Mouse (Mus musculus) heart, postnatal 0 days (tissue): Measurements from ENCODE around the gene Olfr656. TPM values are rescaled to one million over a fixed set of nuclear protein-coding genes. Genes with fewer than 3 reads are reported as not detected.

Experiments
- ATAC-seq: fragments of 200-750 bp; cut with Nextera tagmentation; 2 replicates; pipeline ENCODE4 v1.8.0; 2017; ENCODE audit warnings: low read depth, moderate number of reproducible peaks, moderate library complexity; ENCODE audit not compliant: insufficient read depth
- DNase-seq: peaks from one replicate; pipeline ENCODE4 v3.0.0-alpha.2; 2016; ENCODE audit warnings: low spot score
- H3K27ac ChIP-seq: fragments of 300-500 bp; sonication (generic); 2 replicates; pipeline ENCODE4 v1.5.1; 2014; ENCODE audit warnings: low read depth, mild to moderate bottlenecking
- H3K27me3 ChIP-seq: fragments of 300-500 bp; sonication (generic); 2 replicates; pipeline ENCODE4 v1.6.1; 2014; ENCODE audit warnings: low read length, mixed read lengths; ENCODE audit not compliant: control insufficient read depth, insufficient read depth
- H3K36me3 ChIP-seq: fragments of 300-500 bp; sonication (generic); replicated peaks from 2 replicates; pipeline ENCODE4 v1.6.1; 2014; ENCODE audit warnings: low read length, mixed read lengths; ENCODE audit not compliant: control insufficient read depth, insufficient read depth
- H3K4me1 ChIP-seq: fragments of 300-500 bp; sonication (generic); 2 replicates; pipeline ENCODE4 v1.6.1; 2014; ENCODE audit warnings: antibody characterized with exemption; ENCODE audit not compliant: control insufficient read depth, insufficient read depth
- H3K4me2 ChIP-seq: fragments of 300-500 bp; sonication (generic); 2 replicates; pipeline ENCODE4 v1.6.1; 2014; ENCODE audit warnings: low read depth, mild to moderate bottlenecking, low read length, moderate library complexity
- H3K4me3 ChIP-seq: fragments of 300-500 bp; sonication (generic); 2 replicates; pipeline ENCODE4 v1.5.1; 2014; ENCODE audit warnings: low read depth, low read length
- H3K9ac ChIP-seq: fragments of 300-500 bp; sonication (generic); replicated peaks from 2 replicates; pipeline ENCODE4 v1.6.1; 2014; ENCODE audit warnings: low read depth, low read length, mixed read lengths
- H3K9me3 ChIP-seq: fragments of 300-500 bp; sonication (generic); replicated peaks from 2 replicates; pipeline ENCODE4 v1.6.1; 2016; ENCODE audit warnings: low read length; ENCODE audit not compliant: control insufficient read depth
- CTCF ChIP-seq: IDR thresholded peaks from 2 replicates; pipeline ENCODE4 v1.5.1; 2016; ENCODE audit warnings: antibody characterized with exemption, control low read depth, low read depth
- EP300 ChIP-seq: IDR thresholded peaks from 2 replicates; pipeline ENCODE4 v1.6.1; 2016; ENCODE audit warnings: antibody characterized with exemption, low read depth
- WGBS: fragments of 180-500 bp; shearing (Covaris S2); extraction: QIAGEN DNeasy Blood & Tissue Kit; methylation state at CpG from one replicate; pipeline ENCODE4 v1.1.7; 2014; 5-methylcytosine and 5-hydroxymethylcytosine counted together
- polyA plus RNA-seq: library from polyadenylated mRNA; unstranded; fragments of >200 nt; fragmentation: Nextera tagmentation; extraction: Ambion mirVana; gene quantifications from 2 replicates; pipeline ENCODE4 v1.2.1, GENCODE M21; 2015
- total RNA-seq: library from RNA; depleted of rRNA; stranded (reverse); fragments of >200 nt; gene quantifications from 2 replicates; pipeline ENCODE4 v1.2.3, GENCODE M21; 2014; ENCODE audit warnings: low replicate concordance; rRNA removed

Gene Olfr656
- total and polyA plus RNA-seq, 2 experiments from 2014 or later = not detected

DNA sequence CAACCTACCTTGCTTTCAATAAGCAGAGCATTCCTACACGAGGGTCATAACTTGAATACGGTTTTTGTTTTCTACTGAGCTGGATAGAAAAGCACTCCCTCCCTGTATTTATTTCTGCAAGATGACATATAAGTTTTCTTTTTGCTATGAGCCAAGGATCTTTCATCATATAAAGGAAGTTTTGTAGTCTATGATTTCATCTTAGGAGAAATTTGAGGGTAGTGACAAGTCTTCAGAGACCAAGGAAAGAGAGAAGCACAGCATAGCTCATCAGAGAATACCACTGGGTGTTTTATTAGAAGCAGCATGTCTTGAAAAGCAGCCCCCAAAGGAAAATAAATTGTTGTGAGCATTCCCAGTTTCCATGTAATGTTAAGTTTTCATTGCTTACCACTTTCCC lies 12.1 kb upstream of the Olfr656 start, which contains the start of gene Olfr655:
Gene Olfr655 (minus strand): TSS at position 101 of the 400 bp plus-strand sequence.
- Histone ChIP-seq H3K36me3 (no peaks in the 10 kb centered on the region), H3K4me2 (no peak within 1 kb of the TSS), H3K27me3 (no peaks in the 10 kb centered on the region), H3K4me3 (no peak within 1 kb of the TSS), H3K9ac (no peak within 1 kb of the TSS), H3K9me3 (no peaks in the 10 kb centered on the region), H3K4me1 (no peaks in the 10 kb centered on the region), H3K27ac (no peak within 1 kb of the TSS)
- no peak for DNase-seq
- no peak for TF ChIP-seq CTCF
- no peak for TF ChIP-seq EP300
- no peak for ATAC-seq
- 65% methylated on average over 2 of the region's 2 CpGs for WGBS

DNA sequence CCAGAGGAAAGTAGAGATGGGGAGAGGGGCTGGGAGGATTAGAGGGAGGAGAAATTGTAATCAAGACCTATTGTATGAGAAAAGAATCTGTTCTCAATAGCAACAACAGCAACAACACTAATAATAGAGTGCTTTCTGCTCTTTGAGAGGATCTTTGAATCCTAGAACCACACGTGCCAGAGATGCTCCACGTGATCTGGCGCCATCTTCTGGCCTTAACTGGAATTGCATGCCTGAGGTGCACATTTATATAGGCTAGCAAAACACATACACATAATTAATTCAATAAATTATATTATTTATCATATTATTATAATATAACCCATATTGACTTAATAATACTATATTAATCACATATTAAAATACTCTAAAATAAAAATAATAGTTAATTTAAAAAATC lies 10.6 kb upstream of the Olfr656 start:
- WGBS = 3% methylated on average over 3 of the region's 3 CpGs
- no peaks in the 10 kb centered on the region for H3K27me3 ChIP-seq
- TF ChIP-seq CTCF (peak; percentile 63), EP300 (no peak)
- no peaks in the 10 kb centered on the region for H3K9me3 ChIP-seq
- no peak overlapping the region for H3K9ac ChIP-seq
- DNase-seq (no peak), ATAC-seq (no peak)
- H3K4me2 ChIP-seq = no peak overlapping the region
- H3K4me3 ChIP-seq = no peak overlapping the region
- H3K36me3 ChIP-seq = no peaks in the 10 kb centered on the region
- H3K27ac ChIP-seq = no peak overlapping the region
- H3K4me1 ChIP-seq = no peaks in the 10 kb centered on the region

DNA sequence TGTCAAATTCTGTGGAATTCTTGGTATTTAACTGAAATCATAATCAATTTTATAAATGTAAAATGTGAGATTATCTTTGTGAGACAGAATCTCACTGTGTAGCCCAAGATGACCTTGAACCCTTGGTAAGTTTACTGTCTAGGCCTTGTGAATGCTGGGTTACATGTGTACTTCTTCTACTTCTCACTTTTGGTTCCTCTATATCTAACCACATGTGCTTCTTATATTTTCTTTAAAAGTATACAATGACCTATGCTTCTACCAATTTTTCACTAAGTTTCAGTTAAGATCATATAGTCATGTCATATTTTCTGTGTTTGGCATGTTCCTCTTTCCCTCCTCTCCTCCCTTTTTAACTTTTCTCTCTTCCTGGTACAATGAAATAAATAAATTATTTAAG lies 9.0 kb upstream of the Olfr656 start:
- TF ChIP-seq CTCF (no peak), EP300 (no peak)
- Histone ChIP-seq H3K4me2 (no peak overlapping the region), H3K27me3 (no peaks in the 10 kb centered on the region), H3K9ac (no peak overlapping the region), H3K4me3 (no peak overlapping the region), H3K9me3 (no peaks in the 10 kb centered on the region), H3K4me1 (no peaks in the 10 kb centered on the region), H3K27ac (no peak overlapping the region), H3K36me3 (no peaks in the 10 kb centered on the region)
- DNase-seq (no peak), ATAC-seq (no peak)

DNA sequence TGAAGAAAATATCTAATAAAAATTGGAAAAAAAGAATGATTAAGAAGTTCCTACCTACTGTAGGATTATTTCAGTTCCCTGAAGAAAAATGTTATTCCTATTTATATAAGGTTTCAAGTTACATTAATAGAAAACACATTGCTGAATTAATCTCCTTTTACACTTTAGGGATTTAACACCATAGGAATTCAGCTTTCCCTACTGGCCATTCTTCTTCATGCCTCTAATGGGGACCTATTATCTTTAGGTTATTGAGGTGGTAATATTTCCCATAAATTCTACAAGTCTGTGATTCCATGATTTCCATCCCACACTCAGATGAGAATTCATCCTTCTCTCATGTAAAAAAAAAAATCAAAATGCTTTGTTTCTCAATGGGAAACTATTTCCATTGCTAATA lies 10.7 kb downstream of the Olfr656 start, which contains the start of gene Olfr657:
Gene Olfr657 (plus strand): TSS at position 301 of the 400 bp plus-strand sequence.
- no peaks in the 10 kb centered on the region for H3K36me3 ChIP-seq
- no peak within 1 kb of the TSS for H3K4me3 ChIP-seq
- H3K9ac ChIP-seq = no peak within 1 kb of the TSS
- no peaks in the 10 kb centered on the region for H3K9me3 ChIP-seq
- no peaks in the 10 kb centered on the region for H3K27me3 ChIP-seq
- no peak for TF ChIP-seq EP300
- no peak within 1 kb of the TSS for H3K27ac ChIP-seq
- DNase-seq (no peak), ATAC-seq (no peak)
- no peaks in the 10 kb centered on the region for H3K4me1 ChIP-seq
- no peak within 1 kb of the TSS for H3K4me2 ChIP-seq

DNA sequence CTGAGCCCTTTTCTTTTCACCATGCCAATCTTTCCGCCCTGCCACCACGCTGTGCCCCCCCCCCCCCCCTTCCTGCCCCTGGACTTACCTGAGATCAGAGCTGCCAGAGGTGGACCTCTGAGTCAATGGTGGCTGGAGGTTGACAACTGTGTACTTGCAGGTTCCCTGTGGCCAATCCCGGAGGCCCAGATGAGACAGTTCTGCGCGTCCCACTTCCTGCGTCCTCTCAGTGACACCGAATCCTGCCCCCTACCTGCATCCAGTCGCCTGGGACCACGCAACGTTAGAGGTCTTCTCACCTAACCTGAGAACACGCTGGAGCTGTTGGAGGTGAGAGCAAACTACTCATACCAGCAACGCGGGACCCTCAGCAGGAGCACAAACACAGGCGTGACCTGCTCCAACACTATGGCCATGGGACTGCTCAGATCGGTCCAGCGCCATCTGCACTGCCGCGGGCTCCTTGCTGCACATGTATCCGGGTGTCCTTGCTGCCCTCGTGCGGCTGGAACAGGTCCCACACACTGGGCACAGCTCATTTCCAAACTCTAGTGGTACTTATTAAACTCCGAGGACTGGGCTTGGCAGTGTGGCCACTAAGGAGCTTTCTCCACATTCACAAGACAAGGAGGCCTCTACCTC lies 33.2 kb downstream of the Olfr656 start, which contains the start of gene Olfr658:
Gene Olfr658 (minus strand): TSS at position 465 of the 642 bp plus-strand sequence.
- no peak within 1 kb of the TSS for H3K4me2 ChIP-seq
- H3K36me3 ChIP-seq = no peaks in the 10 kb centered on the region
- TF ChIP-seq EP300 (no peak), CTCF (peak; percentile 48)
- no peak within 1 kb of the TSS for H3K27ac ChIP-seq
- WGBS = 27% methylated on average over 21 of the region's 22 CpGs
- H3K4me1 ChIP-seq = no peaks in the 10 kb centered on the region
- H3K4me3 ChIP-seq = no peak within 1 kb of the TSS
- H3K9ac ChIP-seq = no peak within 1 kb of the TSS
- no peaks in the 10 kb centered on the region for H3K27me3 ChIP-seq
- DNase-seq = no peak
- H3K9me3 ChIP-seq = no peaks in the 10 kb centered on the region
- ATAC-seq = no peak

DNA sequence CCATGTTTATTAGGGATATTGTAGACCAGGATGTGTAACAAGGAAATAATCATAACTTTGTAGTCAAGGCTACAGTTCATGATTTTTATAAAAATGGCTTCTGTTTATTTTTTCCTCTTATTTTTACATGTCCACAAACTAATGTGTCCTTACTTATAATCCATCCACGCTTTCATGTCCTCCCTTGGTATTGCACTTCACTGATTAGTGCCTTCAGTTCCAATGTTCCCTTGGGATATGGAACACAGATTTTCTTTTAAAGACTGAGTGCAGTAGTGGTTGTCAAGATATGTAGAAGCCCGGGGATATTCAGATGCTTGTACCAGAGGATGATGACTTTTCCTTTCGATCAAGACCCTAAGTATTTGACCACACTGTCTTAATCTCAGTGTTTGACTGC lies 52.7 kb downstream of the Olfr656 start, which contains the start of gene Olfr659:
Gene Olfr659 (plus strand): TSS at position 301 of the 400 bp plus-strand sequence.
- Histone ChIP-seq H3K4me3 (no peak within 1 kb of the TSS), H3K36me3 (no peaks in the 10 kb centered on the region), H3K9me3 (0 out of 2 replicates have a peak, but pooled peaks cover 3% of the 10 kb centered on the region), H3K4me2 (no peak within 1 kb of the TSS), H3K9ac (no peak within 1 kb of the TSS), H3K27me3 (no peaks in the 10 kb centered on the region), H3K27ac (no peak within 1 kb of the TSS), H3K4me1 (no peaks in the 10 kb centered on the region)
- 63% methylated on average over 3 of the region's 3 CpGs for WGBS
- TF ChIP-seq CTCF = no peak
- no peak for TF ChIP-seq EP300
- DNase-seq (no peak), ATAC-seq (no peak)

Other genes starting within 250 kb of the Olfr656 start
- not detected in 2 replicates for gene Trim30b, start 244.1 kb upstream of the Olfr656 start, total RNA-seq
- 0.16 and 0.18 TPM in 2 replicates for gene Trim30b, start 244.1 kb upstream of the Olfr656 start, polyA plus RNA-seq
- gene Trim30c, start 213.1 kb upstream of the Olfr656 start, total RNA-seq = not detected in 2 replicates
- gene Trim30c, start 213.1 kb upstream of the Olfr656 start, polyA plus RNA-seq = 0.18 TPM in 1 of 2 replicates, not detected in the other
- gene Trim30a, start 148.8 kb upstream of the Olfr656 start, total RNA-seq = 8.0 and 8.9 TPM in 2 replicates
- 1.5 and 1.7 TPM in 2 replicates for gene Trim30a, start 148.8 kb upstream of the Olfr656 start, polyA plus RNA-seq
- gene Trim30d, start 106.1 kb upstream of the Olfr656 start, total RNA-seq = 0.46 and 1.5 TPM in 2 replicates
- gene Trim30d, start 106.1 kb upstream of the Olfr656 start, polyA plus RNA-seq = 0.46 and 0.48 TPM in 2 replicates
- gene Olfr651, start 63.8 kb upstream of the Olfr656 start, total RNA-seq = not detected in 2 replicates
- gene Olfr651, start 63.8 kb upstream of the Olfr656 start, polyA plus RNA-seq = not detected in 2 replicates
- not detected in 2 replicates for gene Olfr652, start 53.1 kb upstream of the Olfr656 start, total RNA-seq
- gene Olfr652, start 53.1 kb upstream of the Olfr656 start, polyA plus RNA-seq = not detected in 2 replicates
- gene Olfr653, start 36.6 kb upstream of the Olfr656 start, total RNA-seq = not detected in 2 replicates
- gene Olfr653, start 36.6 kb upstream of the Olfr656 start, polyA plus RNA-seq = not detected in 2 replicates
- gene Olfr654, start 26.9 kb upstream of the Olfr656 start, total RNA-seq = not detected in 2 replicates
- not detected in 2 replicates for gene Olfr654, start 26.9 kb upstream of the Olfr656 start, polyA plus RNA-seq
- gene Olfr655, start 12.2 kb upstream of the Olfr656 start, total RNA-seq = not detected in 2 replicates
- gene Olfr655, start 12.2 kb upstream of the Olfr656 start, polyA plus RNA-seq = not detected in 2 replicates
- gene Olfr657, start 10.8 kb downstream of the Olfr656 start, total RNA-seq = not detected in 2 replicates
- gene Olfr657, start 10.8 kb downstream of the Olfr656 start, polyA plus RNA-seq = not detected in 2 replicates
- not detected in 2 replicates for gene Olfr658, start 33.4 kb downstream of the Olfr656 start, total RNA-seq
- gene Olfr658, start 33.4 kb downstream of the Olfr656 start, polyA plus RNA-seq = not detected in 2 replicates
- not detected in 2 replicates for gene Olfr659, start 52.8 kb downstream of the Olfr656 start, total RNA-seq
- not detected in 2 replicates for gene Olfr659, start 52.8 kb downstream of the Olfr656 start, polyA plus RNA-seq
- gene Olfr661, start 72.5 kb downstream of the Olfr656 start, total RNA-seq = not detected in 2 replicates
- gene Olfr661, start 72.5 kb downstream of the Olfr656 start, polyA plus RNA-seq = not detected in 2 replicates
- gene Usp17le, start 163.5 kb downstream of the Olfr656 start, total RNA-seq = not detected in 2 replicates
- gene Usp17le, start 163.5 kb downstream of the Olfr656 start, polyA plus RNA-seq = not detected in 2 replicates
- gene Usp17lb, start 228.6 kb downstream of the Olfr656 start, total RNA-seq = not detected in 2 replicates
- gene Usp17lb, start 228.6 kb downstream of the Olfr656 start, polyA plus RNA-seq = not detected in 2 replicates
- not detected in 2 replicates for gene Usp17la, start 243.1 kb downstream of the Olfr656 start, total RNA-seq
- gene Usp17la, start 243.1 kb downstream of the Olfr656 start, polyA plus RNA-seq = not detected in 2 replicates